Mouse (Mus musculus) adrenal gland, postnatal 0 days (tissue): ENCODE measurements around the gene Lamb2. TPM values are rescaled to one million over a fixed set of nuclear protein-coding genes. Genes with fewer than 3 reads are reported as not detected.

Source experiments
- polyA plus RNA-seq: library from polyadenylated mRNA; unstranded; fragments of >200 nt; fragmentation: Nextera tagmentation; extraction: Ambion mirVana; gene quantifications from 2 replicates; pipeline ENCODE4 v1.2.1, GENCODE M21; 2015

Gene Lamb2
- 31.5 and 37.7 TPM in 2 replicates for polyA plus RNA-seq

DNA sequence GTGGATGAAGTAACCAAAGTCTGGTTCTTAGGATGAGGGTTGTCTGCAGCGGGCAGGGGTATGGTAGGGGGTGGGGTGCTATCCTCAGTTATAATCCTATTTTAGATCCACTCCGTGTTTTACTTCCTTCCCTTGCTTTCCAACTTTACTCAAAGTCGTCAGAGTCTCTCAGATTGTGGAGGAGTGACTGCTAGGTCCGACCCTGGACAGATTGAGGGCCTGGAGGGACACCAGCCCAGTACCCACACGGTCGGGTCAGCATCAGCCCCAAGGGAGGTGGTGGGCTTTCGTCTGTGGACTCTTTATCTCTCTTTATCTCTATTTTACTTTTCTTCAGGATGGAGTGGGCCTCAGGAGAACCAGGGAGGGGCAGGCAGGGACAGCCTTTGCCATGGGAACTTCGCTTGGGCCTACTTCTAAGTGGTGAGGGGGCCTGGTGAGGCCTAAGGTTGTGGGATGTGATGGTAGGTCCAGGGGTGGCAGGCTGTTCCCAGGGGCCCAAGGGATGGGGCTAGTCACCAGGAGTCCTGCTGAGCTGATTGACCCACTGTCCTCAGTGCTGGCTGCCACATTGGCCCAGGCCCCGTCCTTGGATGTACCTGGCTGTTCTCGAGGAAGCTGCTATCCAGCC, at the start of gene Lamb2:
Lamb2 (plus strand) TSS at position 16 of the 631 bp plus-strand sequence.

DNA sequence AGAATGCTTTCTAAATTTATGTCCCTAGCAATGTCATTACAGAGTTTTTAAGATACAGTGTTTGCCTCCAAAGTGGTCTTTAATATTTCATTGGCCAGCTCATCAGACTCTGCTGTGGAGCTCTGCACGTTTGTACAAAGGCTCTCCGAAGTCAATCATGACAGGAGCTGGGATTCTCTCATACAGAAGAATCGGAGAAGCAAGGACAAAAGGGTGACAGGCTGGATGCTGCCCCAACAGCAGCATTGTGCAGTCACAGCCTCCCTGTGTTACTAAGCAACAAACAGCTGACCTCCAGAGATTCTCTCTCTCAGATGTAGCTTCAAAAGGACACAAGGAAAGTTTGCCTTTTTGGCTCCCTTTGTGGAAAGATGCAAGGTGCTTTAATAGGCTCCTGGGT, 43.4 kb upstream of the Lamb2 start, which contains the start of gene BC048562:
BC048562 (plus strand) TSS at position 301 of the 400 bp plus-strand sequence.

DNA sequence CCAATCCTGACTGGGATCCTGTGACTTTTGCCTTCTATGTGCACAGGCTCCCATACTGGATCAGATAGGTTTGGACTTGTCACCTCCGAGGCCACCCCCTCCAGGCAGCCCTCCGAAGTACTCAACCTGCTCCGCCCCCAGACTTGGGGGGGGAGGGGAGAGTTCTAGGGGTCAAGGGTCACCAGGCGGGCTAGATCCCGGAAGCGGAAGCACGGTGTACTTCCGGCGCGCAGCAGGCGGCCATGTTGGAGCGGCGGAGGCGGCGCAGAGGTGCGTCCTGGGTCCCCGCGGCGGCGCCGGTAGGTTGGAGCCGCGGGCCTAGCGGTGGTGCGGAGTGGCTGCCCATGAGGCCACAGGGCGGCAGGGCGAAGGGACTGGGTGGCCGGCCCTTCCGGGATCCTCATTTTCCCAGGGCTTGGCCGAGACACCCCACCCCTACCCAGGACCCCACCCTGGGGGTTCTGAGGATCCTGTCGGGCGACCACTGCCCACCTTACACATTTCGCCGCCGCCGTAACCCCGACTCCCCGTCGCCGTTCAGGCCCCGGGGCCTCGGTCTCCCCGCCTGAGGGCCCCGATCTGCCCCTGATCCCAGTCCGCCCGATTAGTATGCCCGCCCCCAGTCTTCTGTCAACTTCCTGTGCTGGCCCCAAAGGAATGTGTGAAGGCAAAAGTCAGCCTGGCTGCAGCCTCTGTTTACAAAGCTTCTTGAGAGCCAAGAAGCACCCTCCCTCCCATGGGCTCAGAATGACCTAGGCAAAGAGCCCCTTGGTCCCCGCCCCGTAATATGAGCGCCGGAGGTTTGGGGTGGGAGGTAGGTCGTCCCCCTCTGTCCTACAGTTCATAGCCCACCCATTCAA, 19.0 kb upstream of the Lamb2 start, which contains the start of gene Ccdc71:
Ccdc71 (plus strand) TSS at position 209 of the 860 bp plus-strand sequence.

DNA sequence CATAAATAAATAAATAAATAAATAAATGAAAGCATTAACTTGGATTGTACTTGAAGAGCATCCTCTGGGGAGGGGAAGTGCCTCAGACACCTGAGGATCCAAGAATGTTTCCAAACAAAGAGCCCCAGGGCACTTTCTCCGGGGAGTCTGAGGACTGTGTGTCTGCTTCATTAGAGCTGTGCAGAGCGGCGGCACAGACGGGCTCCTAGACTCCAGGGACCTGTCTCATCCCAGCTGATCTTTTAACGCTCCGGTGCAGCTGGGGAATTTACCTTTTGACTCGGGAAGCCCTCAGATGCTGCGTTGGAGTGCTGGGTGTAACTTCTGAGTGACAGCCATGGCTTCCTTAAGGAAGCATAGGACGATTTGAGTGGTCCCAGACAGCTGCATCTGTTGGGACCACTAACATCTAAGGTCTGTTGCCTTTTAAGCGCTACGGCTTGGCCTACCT, 18.3 kb upstream of the Lamb2 start, which contains the start of gene Klhdc8b:
Klhdc8b (minus strand) TSS at position 401 of the 451 bp plus-strand sequence.

DNA sequence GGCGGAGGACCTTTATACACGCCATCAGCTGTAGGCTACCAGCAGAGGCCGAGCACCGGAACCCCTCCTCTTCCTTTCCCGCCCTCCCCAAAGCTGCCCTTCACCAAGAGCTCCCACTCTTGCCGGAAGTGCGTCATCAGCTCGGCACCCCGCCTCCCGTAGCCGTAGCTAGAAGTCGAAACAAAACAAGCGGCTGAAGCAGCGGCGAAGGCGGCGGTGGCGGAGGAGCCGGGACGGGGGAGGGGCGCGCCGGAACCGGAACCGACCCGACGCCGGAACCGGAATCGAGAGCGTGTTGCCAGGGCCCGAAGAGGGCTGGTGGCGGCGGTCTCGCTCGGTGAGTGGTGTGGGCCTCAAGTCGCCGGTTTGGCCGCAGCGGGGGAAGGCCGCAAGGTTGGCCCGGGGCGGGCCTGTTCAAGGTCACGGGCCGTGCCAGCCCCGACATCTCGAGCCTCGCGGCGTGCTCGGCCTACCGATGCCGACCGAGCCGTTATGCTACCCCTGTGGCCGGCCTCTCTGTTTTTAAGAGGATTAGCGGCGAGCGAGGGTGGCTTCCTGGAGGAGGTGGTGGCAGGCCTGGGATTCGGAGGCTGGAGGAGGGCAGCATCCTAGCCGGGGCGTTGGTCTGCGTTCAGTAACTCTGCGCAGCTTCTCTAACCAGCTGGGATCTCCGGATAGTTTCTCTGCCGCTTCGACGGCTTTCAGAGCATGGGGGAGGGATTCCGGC, 11.2 kb downstream of the Lamb2 start, which contains the start of gene Usp19:
Usp19 (plus strand) TSS at position 44 of the 727 bp plus-strand sequence.

DNA sequence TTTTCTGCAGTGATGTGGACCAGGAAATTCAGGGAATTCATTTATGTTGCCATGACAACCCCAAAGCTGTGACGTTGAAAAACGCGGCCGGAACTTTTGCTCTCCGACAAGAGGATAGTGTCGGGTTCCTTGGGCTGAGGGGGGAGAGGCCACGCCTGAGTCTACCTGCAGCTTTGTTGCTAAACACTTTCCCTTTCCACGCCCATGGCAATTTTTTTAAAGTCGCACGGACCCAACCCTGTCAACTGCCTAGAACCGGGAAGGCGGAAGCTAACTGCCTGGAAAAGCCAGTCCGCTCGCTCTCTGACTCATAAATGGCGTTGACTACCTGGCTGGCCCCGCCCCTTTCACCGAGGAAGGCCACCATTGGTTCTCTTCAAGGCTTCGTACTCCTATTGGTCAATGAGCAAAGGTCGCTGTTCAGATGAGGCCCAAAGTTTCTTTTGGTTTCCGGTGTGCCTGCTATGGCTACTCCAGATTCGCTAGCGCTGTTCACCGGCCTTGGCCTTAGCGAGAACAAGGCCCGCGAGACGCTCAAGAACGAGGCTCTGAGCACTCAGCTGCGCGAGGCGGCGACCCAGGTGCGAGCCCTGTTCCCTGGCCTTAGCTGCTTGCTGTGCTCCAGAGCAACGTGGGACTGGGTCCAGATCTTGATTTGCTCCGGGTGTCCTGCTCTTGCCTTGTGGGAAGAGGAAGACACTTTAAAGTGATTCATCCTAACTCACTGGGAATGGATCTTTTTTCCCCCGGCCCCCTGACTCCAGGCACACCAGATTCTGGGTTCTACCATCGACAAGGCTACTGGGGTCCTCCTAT, 28.3 kb downstream of the Lamb2 start, which contains the start of gene Qars:
Qars (plus strand) TSS at position 88 of the 816 bp plus-strand sequence.

DNA sequence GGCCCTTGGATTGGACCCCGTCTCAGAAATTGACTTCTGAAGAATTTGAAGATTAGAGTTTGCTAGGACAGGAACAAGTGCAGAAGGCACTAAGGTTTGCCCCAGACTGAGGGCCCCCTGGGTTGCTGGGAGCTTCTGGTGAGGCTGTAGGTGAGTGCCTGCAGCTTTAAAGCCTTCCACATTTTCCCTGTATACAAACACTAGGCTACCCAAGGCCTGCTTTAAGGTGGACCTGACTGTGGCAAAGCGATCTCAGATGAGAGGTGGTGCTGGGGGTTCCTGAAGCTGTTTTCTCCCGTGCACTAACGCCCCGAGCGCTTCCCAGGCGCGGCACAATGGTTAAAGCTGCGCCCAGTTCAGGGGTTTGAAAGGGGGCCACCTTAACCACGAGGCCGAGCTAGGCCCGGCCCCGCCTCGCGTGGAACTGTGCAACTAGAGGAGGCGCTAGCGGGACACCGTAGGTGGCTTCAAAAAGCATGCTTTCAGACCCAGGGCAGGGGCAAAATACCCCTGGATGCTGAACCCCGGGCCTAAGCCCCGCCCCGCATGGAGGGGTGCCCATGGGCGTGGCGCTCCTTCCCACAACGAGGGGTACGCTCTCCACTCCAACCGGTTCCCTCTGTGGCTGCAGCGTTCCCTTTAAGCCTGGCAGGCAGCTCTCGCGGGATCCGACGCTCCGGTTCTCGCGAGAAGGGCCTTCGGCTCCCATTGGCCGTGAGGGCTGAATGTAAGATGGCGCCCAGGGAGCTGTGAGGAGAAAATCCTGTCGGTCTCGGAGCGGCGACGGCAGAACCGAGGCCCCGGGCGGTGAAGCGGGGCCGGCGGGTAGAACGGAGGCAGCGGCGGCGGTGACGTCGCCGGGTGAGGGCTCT, 37.1 kb downstream of the Lamb2 start, which contains the start of gene Qrich1:
Qrich1 (plus strand) TSS at position 427 of the 872 bp plus-strand sequence.

Other genes with a start within 250 kb of the Lamb2 start
- 72.2 and 83.2 TPM in 2 replicates for gene Dag1, start 215.8 kb upstream of the Lamb2 start, polyA plus RNA-seq
- 33.2 and 37.4 TPM in 2 replicates for gene Nicn1, start 189.3 kb upstream of the Lamb2 start, polyA plus RNA-seq
- gene Amt, start 182.9 kb upstream of the Lamb2 start, polyA plus RNA-seq, result 6.1 and 6.2 TPM in 2 replicates
- gene Rhoa, start 173.6 kb upstream of the Lamb2 start, polyA plus RNA-seq, result 326 and 429 TPM in 2 replicates
- 62.1 and 73.8 TPM in 2 replicates for gene Tcta, start 173.6 kb upstream of the Lamb2 start, polyA plus RNA-seq
- gene Gpx1, start 140.8 kb upstream of the Lamb2 start, polyA plus RNA-seq, result 1,366 and 1,515 TPM in 2 replicates
- 44.6 and 58.2 TPM in 2 replicates for gene Usp4, start 131.9 kb upstream of the Lamb2 start, polyA plus RNA-seq
- gene 1700102P08Rik, start 86.9 kb upstream of the Lamb2 start, polyA plus RNA-seq, result 0.16 TPM in 1 of 2 replicates, not detected in the other
- 0.86 and 2.0 TPM in 2 replicates for gene Ccdc36, start 51.3 kb upstream of the Lamb2 start, polyA plus RNA-seq
- not detected in 2 replicates for gene BC048562, start 43.3 kb upstream of the Lamb2 start, polyA plus RNA-seq
- 34.9 and 49.0 TPM in 2 replicates for gene Ccdc71, start 19.2 kb upstream of the Lamb2 start, polyA plus RNA-seq
- 54.3 and 61.4 TPM in 2 replicates for gene Klhdc8b, start 18.2 kb upstream of the Lamb2 start, polyA plus RNA-seq
- 36.9 and 72.1 TPM in 2 replicates for gene Usp19, start 10.9 kb downstream of the Lamb2 start, polyA plus RNA-seq
- 60.1 and 86.1 TPM in 2 replicates for gene Qars, start 28.0 kb downstream of the Lamb2 start, polyA plus RNA-seq
- gene Qrich1, start 37.1 kb downstream of the Lamb2 start, polyA plus RNA-seq, result 70.3 and 91.3 TPM in 2 replicates
- gene Impdh2, start 80.5 kb downstream of the Lamb2 start, polyA plus RNA-seq, result 68.2 and 82.0 TPM in 2 replicates
- gene Ndufaf3, start 87.7 kb downstream of the Lamb2 start, polyA plus RNA-seq, result 68.4 and 111 TPM in 2 replicates
- gene Dalrd3, start 90.2 kb downstream of the Lamb2 start, polyA plus RNA-seq, result 95.0 and 107 TPM in 2 replicates
- 73.9 and 83.0 TPM in 2 replicates for gene Wdr6, start 99.0 kb downstream of the Lamb2 start, polyA plus RNA-seq
- gene P4htm, start 117.9 kb downstream of the Lamb2 start, polyA plus RNA-seq, result 17.3 and 18.2 TPM in 2 replicates
- gene Arih2, start 169.7 kb downstream of the Lamb2 start, polyA plus RNA-seq, result 24.4 and 32.1 TPM in 2 replicates
- gene Slc25a20, start 182.4 kb downstream of the Lamb2 start, polyA plus RNA-seq, result 45.2 and 70.4 TPM in 2 replicates
- gene Prkar2a, start 209.6 kb downstream of the Lamb2 start, polyA plus RNA-seq, result 16.7 and 17.3 TPM in 2 replicates